Mouse (Mus musculus): ENCODE results near the gene Stmnd1. TPM values are rescaled to one million over a fixed set of nuclear protein-coding genes. Genes with fewer than 3 reads are reported as not detected.

Gene Stmnd1
- polyA plus RNA-seq, 1 experiment from 2014 or later, result 0.33 TPM

DNA sequence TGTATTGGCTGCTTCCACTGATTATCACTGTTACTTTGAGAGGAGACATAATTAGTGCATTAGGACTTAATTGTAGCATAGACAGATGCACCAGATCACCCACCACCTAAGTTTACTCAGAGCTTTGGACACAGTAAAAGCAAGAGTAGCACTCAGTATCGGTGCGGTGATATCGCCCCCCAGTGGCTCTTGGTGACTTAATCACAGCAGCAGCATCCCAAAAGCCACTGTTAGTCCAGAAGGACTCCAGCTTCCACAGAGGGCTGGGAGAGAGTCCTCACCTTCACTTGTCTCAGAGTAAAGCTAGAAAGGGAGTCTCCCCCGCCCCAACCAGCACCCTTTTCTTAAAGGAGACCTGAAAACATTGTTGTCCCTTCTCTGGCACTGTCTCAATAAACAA is 15.7 kb upstream of the Stmnd1 start:
- Histone ChIP-seq H3K27me3 (no peaks in the 10 kb centered on the region), H3K4me1 (replicated peaks) (peaks cover 5% of the 10 kb centered on the region), H3K9me3 (replicated peaks) (no peaks in the 10 kb centered on the region), H3K36me3 (no peaks in the 10 kb centered on the region), H3K9ac (no peak overlapping the region), H3K27ac (no peak overlapping the region), H3K4me3 (no peak overlapping the region), H3K4me2 (no peak overlapping the region)
- 0 out of 2 replicates have a peak, but pooled peaks have one; percentile 55 for ATAC-seq (replicated peaks; ENCODE audit: insufficient number of reproducible peaks, insufficient read depth, low FRiP score, low read depth)
- 3% methylated on average over 4 of the region's 4 CpGs for WGBS

DNA sequence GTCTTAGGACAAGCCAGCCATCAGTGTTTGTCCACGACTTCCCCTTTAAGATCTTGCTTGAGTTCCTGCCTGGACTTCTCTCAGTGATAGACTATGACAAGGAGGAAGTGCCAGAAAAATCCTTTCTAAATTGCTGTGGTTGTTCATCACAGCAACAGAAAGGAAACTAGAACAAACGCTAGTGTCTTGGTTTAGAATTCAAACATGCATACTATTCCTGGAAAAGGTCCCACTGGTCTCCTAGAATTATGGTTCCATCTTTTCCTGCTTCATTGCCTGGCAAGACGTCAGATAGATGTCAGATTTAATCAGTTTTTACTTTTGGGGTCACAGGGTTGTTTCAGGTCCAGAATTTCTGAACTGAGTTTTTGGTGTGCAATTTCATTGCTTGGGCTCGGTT is 14.0 kb upstream of the Stmnd1 start:
- 41% methylated on average over 4 of the region's 4 CpGs for WGBS
- Histone ChIP-seq H3K4me3 (no peak overlapping the region), H3K4me1 (replicated peaks) (peaks cover 5% of the 10 kb centered on the region), H3K4me2 (no peak overlapping the region), H3K27ac (no peak overlapping the region), H3K36me3 (no peaks in the 10 kb centered on the region), H3K27me3 (no peaks in the 10 kb centered on the region), H3K9ac (no peak overlapping the region), H3K9me3 (replicated peaks) (no peaks in the 10 kb centered on the region)
- no peak for ATAC-seq (replicated peaks; ENCODE audit: insufficient number of reproducible peaks, insufficient read depth, low FRiP score, low read depth)

GRCm38 (mm10) chr13:46261244-46261643 is 12.3 kb upstream of the Stmnd1 start:
- Histone ChIP-seq H3K27ac (no peak overlapping the region), H3K4me1 (replicated peaks) (no peaks in the 10 kb centered on the region), H3K27me3 (no peaks in the 10 kb centered on the region), H3K4me2 (no peak overlapping the region), H3K9me3 (replicated peaks) (no peaks in the 10 kb centered on the region), H3K4me3 (no peak overlapping the region), H3K9ac (no peak overlapping the region), H3K36me3 (no peaks in the 10 kb centered on the region)
- ATAC-seq (replicated peaks; ENCODE audit: insufficient number of reproducible peaks, insufficient read depth, low FRiP score, low read depth), result no peak
- WGBS, result 70% methylated on average over 3 of the region's 3 CpGs

GRCm38 (mm10) chr13:46267783-46268182 is 5.7 kb upstream of the Stmnd1 start:
- H3K36me3 ChIP-seq, result no peaks in the 10 kb centered on the region
- H3K4me2 ChIP-seq, result no peak overlapping the region
- no peak overlapping the region for H3K9ac ChIP-seq
- H3K4me3 ChIP-seq, result no peak overlapping the region
- no peaks in the 10 kb centered on the region for H3K27me3 ChIP-seq
- peaks cover 12% of the 10 kb centered on the region for H3K4me1 ChIP-seq (replicated peaks)
- no peak for ATAC-seq (replicated peaks; ENCODE audit: insufficient number of reproducible peaks, insufficient read depth, low FRiP score, low read depth)
- H3K9me3 ChIP-seq (replicated peaks), result no peaks in the 10 kb centered on the region
- no peak overlapping the region for H3K27ac ChIP-seq

DNA sequence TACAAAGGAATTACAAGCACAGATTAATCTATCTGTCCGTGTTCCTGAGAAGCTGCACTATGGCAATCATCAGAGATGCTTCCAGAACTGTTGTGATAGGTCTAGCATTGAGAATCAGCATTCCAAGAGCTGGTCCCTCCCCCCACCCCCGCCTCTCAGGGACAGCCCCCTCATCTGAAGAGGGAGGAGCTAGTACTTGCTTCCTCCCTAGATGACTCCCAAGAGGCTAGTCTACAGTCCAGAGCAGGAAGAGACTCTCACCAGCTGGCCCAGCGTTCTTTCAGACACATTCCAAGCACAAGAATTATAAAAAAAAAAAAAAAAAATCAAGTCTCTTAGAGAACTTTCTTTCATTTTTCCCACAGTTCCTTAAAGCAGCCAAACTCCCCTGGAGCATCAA is 5.2 kb upstream of the Stmnd1 start:
- no peak overlapping the region for H3K4me2 ChIP-seq
- no peak overlapping the region; the same call in 1 of the 2 replicates for H3K27ac ChIP-seq
- no peaks in the 10 kb centered on the region for H3K27me3 ChIP-seq
- H3K4me1 ChIP-seq (replicated peaks), result peaks cover 18% of the 10 kb centered on the region
- H3K9ac ChIP-seq, result no peak overlapping the region
- H3K4me3 ChIP-seq, result no peak overlapping the region
- no peaks in the 10 kb centered on the region for H3K9me3 ChIP-seq (replicated peaks)
- no peaks in the 10 kb centered on the region for H3K36me3 ChIP-seq
- WGBS, result 34% methylated on average over 3 of the region's 3 CpGs
- no peak for ATAC-seq (replicated peaks; ENCODE audit: insufficient number of reproducible peaks, insufficient read depth, low FRiP score, low read depth)

- H3K4me2 ChIP-seq, result no peak overlapping the region
- H3K27ac ChIP-seq, result peak overlapping the region; percentile 27; the same call in 1 of the 2 replicates
- no peak overlapping the region for H3K9ac ChIP-seq
- 48% methylated on average over 7 of the region's 7 CpGs for WGBS
- ATAC-seq (replicated peaks; ENCODE audit: insufficient number of reproducible peaks, insufficient read depth, low FRiP score, low read depth), result no peak
- H3K36me3 ChIP-seq, result no peaks in the 10 kb centered on the region
- no peaks in the 10 kb centered on the region for H3K9me3 ChIP-seq (replicated peaks)
- no peaks in the 10 kb centered on the region for H3K27me3 ChIP-seq
- H3K4me1 ChIP-seq (replicated peaks), result peaks cover 22% of the 10 kb centered on the region
- H3K4me3 ChIP-seq, result no peak overlapping the region
Observed at GRCm38 (mm10) chr13:46268815-46269445, 4.6 kb upstream of the Stmnd1 start.

- Histone ChIP-seq H3K36me3 (no peaks in the 10 kb centered on the region), H3K4me3 (peak overlapping the region; percentile 32), H3K27me3 (no peaks in the 10 kb centered on the region), H3K27ac (peak overlapping the region; percentile 35; the same call in 1 of the 2 replicates), H3K4me2 (peak overlapping the region; percentile 58), H3K9me3 (replicated peaks) (no peaks in the 10 kb centered on the region), H3K9ac (no peak overlapping the region), H3K4me1 (replicated peaks) (peaks cover 25% of the 10 kb centered on the region)
- WGBS, result 9% methylated on average over 17 of the region's 17 CpGs
- ATAC-seq (replicated peaks; ENCODE audit: insufficient number of reproducible peaks, insufficient read depth, low FRiP score, low read depth), result no peak
Observed at GRCm38 (mm10) chr13:46272811-46273452, 589 bp upstream of the Stmnd1 start.

DNA sequence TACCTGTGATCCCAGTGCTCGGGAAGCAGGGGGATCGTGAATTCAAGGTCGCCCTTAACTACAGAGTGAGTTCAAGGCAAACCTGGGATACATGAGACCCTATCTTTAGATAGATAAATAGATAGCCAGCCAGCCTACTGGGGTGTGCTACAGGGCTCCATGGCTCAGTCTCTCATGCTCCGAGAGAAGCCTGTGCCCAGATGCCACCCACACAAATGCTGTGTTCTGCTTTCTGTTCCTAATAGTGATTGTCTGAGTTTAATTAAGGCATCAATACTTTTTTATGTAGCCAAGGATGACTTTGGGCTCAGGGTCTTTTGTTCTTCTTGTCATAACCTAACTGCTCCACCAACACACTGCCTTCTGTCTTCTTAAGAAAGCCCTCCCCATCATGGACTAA is 2.2 kb downstream of the Stmnd1 start:
- Histone ChIP-seq H3K9me3 (replicated peaks) (no peaks in the 10 kb centered on the region), H3K4me1 (replicated peaks) (peaks cover 14% of the 10 kb centered on the region), H3K27me3 (no peaks in the 10 kb centered on the region), H3K9ac (no peak overlapping the region), H3K4me3 (no peak overlapping the region), H3K27ac (no peak overlapping the region), H3K4me2 (no peak overlapping the region), H3K36me3 (no peaks in the 10 kb centered on the region)
- ATAC-seq (replicated peaks; ENCODE audit: insufficient number of reproducible peaks, insufficient read depth, low FRiP score, low read depth), result no peak
- 81% methylated on average over 4 of the region's 4 CpGs for WGBS

DNA sequence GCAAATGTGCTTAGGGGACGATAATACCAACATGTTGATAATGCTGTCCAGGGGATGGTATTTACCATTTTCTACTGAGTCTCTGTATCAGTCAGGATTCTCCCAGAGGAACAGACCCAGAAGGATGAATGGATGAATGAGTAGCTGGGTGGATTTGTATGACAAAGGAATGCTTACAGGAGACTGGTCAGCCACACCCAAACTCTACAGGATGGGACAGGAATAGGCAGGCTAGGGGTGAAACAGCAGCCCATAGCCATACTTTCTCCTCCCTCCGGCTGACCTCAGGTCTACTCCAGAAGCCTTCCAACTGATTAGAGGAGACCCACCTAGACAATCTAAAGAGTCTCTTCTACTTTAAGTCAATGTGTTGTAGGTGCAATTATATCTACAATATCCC is 9.0 kb downstream of the Stmnd1 start:
- no peak overlapping the region for H3K9ac ChIP-seq
- H3K4me3 ChIP-seq, result no peak overlapping the region
- no peaks in the 10 kb centered on the region for H3K36me3 ChIP-seq
- H3K9me3 ChIP-seq (replicated peaks), result no peaks in the 10 kb centered on the region
- no peak overlapping the region for H3K4me2 ChIP-seq
- WGBS, result 75% methylated on average over 2 of the region's 2 CpGs
- no peak for ATAC-seq (replicated peaks; ENCODE audit: insufficient number of reproducible peaks, insufficient read depth, low FRiP score, low read depth)
- no peak overlapping the region for H3K27ac ChIP-seq
- no peaks in the 10 kb centered on the region for H3K4me1 ChIP-seq (replicated peaks)
- no peaks in the 10 kb centered on the region for H3K27me3 ChIP-seq

DNA sequence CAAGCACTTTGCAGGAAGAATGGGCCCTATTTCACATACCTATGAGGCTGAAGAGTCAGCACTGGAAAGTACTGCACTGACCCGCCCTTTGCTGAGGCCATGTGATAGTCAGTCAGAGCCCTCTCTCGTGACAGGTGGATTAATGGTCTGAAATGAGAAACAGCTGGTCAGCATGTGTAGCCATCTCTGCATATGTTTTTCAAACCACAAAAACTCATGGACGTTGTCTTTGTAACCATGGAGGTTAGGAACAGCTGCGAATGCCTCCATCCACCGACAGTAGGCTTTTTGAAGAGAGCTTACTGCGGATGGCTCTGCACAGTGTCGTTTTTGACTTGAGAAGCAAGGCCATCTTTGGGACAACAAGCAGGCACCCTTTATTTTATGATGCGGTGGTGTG is 14.3 kb downstream of the Stmnd1 start:
- no peak for ATAC-seq (replicated peaks; ENCODE audit: insufficient number of reproducible peaks, insufficient read depth, low FRiP score, low read depth)
- 68% methylated on average over 8 of the region's 8 CpGs for WGBS
- Histone ChIP-seq H3K36me3 (no peaks in the 10 kb centered on the region), H3K27me3 (no peaks in the 10 kb centered on the region), H3K9ac (no peak overlapping the region), H3K4me2 (no peak overlapping the region), H3K4me1 (replicated peaks) (no peaks in the 10 kb centered on the region), H3K9me3 (replicated peaks) (no peaks in the 10 kb centered on the region), H3K4me3 (no peak overlapping the region), H3K27ac (no peak overlapping the region)

DNA sequence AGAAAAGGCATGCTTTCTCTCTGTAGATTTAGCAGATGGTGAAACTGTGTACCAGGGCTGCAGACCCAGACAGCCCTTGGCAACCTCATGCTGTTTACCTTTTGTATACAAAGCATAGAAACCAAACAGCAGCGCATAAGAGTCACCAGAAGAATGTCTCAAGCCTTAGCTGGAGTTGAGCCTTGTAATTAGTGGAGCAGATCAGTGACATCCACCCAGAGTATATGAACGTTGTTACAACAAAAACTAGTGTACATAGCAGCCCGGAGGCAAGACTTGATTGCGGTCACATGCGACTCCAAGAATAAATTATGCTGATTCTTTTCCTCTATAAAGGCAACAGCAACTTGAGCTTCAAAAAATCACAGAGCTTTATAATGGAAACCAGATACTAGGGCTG is 14.9 kb downstream of the Stmnd1 start:
- Histone ChIP-seq H3K27me3 (no peaks in the 10 kb centered on the region), H3K9ac (no peak overlapping the region), H3K4me2 (no peak overlapping the region), H3K4me1 (replicated peaks) (no peaks in the 10 kb centered on the region), H3K36me3 (no peaks in the 10 kb centered on the region), H3K27ac (no peak overlapping the region), H3K4me3 (no peak overlapping the region), H3K9me3 (replicated peaks) (no peaks in the 10 kb centered on the region)
- WGBS, result 83% methylated on average over 5 of the region's 5 CpGs
- ATAC-seq (replicated peaks; ENCODE audit: insufficient number of reproducible peaks, insufficient read depth, low FRiP score, low read depth), result no peak

DNA sequence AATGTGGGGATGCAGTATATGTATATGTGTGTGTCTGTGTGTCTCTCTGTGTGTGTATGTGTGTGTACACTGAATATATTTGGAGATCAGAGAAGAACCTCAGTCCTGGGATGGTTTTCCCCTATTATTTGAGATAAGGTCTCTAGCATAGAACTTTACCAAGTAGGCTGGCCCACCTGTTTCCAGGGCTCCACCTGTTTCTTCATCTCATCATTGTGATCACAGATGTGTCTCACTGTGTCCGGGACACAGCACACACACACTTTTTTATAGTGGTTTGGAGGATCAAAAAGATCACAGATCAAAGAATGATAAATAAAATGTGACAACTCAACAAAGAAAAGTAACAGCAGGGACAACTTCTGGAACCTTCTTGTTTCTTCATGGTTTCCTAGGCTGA is 17.0 kb downstream of the Stmnd1 start:
- Histone ChIP-seq H3K27me3 (no peaks in the 10 kb centered on the region), H3K4me3 (no peak overlapping the region), H3K9me3 (replicated peaks) (no peaks in the 10 kb centered on the region), H3K36me3 (no peaks in the 10 kb centered on the region), H3K27ac (no peak overlapping the region), H3K9ac (no peak overlapping the region), H3K4me1 (replicated peaks) (no peaks in the 10 kb centered on the region), H3K4me2 (no peak overlapping the region)
- ATAC-seq (replicated peaks; ENCODE audit: insufficient number of reproducible peaks, insufficient read depth, low FRiP score, low read depth), result no peak
- WGBS, result 62% methylated on average over 1 of the region's 1 CpGs
